Mouse (Mus musculus) heart, embryonic 15.5 days (tissue): Measurements from ENCODE around the gene Rnh1. TPM values are rescaled to one million over a fixed set of nuclear protein-coding genes. Genes with fewer than 3 reads are reported as not detected.

Source experiments
- ATAC-seq: fragments of 200-750 bp; cut with Nextera tagmentation; replicated peaks from 2 replicates; pipeline ENCODE4 v1.8.0; 2017; ENCODE audit warnings: low read depth, moderate TSS enrichment; ENCODE audit not compliant: insufficient number of reproducible peaks, insufficient read depth, low FRiP score
- H3K27ac ChIP-seq: fragments of 300-500 bp; sonication (generic); 2 replicates; pipeline ENCODE4 v1.5.1; 2015; ENCODE audit warnings: mild to moderate bottlenecking, inconsistent platforms
- H3K27me3 ChIP-seq: fragments of 300-500 bp; sonication (generic); 2 replicates; pipeline ENCODE4 v1.6.1; 2015; ENCODE audit warnings: inconsistent platforms
- H3K36me3 ChIP-seq: fragments of 300-500 bp; sonication (generic); 2 replicates; pipeline ENCODE4 v1.6.1; 2015; ENCODE audit warnings: mild to moderate bottlenecking, inconsistent platforms
- H3K4me1 ChIP-seq: fragments of 300-500 bp; sonication (generic); replicated peaks from 2 replicates; pipeline ENCODE4 v1.6.1; 2015; ENCODE audit warnings: inconsistent platforms
- H3K4me2 ChIP-seq: fragments of 300-500 bp; sonication (generic); 2 replicates; pipeline ENCODE4 v1.6.1; 2015; ENCODE audit warnings: inconsistent platforms, mild to moderate bottlenecking, moderate library complexity
- H3K4me3 ChIP-seq: fragments of 300-500 bp; sonication (generic); 2 replicates; pipeline ENCODE4 v1.5.1; 2015; ENCODE audit warnings: mild to moderate bottlenecking, inconsistent platforms
- H3K9ac ChIP-seq: fragments of 300-500 bp; sonication (generic); 2 replicates; pipeline ENCODE4 v1.6.1; 2015; ENCODE audit warnings: mild to moderate bottlenecking, inconsistent platforms
- H3K9me3 ChIP-seq: fragments of 300-500 bp; sonication (generic); replicated peaks from 2 replicates; pipeline ENCODE4 v1.6.1; 2016; ENCODE audit warnings: inconsistent platforms
- WGBS: fragments of 180-500 bp; shearing (Covaris S2); methylation state at CpG from one replicate; pipeline ENCODE4 v1.1.7; 2015; ENCODE audit warnings: mixed read lengths; 5-methylcytosine and 5-hydroxymethylcytosine counted together
- polyA plus RNA-seq: library from polyadenylated mRNA; unstranded; fragments of >200 nt; fragmentation: Nextera tagmentation; extraction: Ambion mirVana; gene quantifications from 2 replicates; pipeline ENCODE4 v1.2.1, GENCODE M21; 2015

The Rnh1 gene
- polyA plus RNA-seq, 1 experiment from 2014 or later, result 86.6 TPM

DNA sequence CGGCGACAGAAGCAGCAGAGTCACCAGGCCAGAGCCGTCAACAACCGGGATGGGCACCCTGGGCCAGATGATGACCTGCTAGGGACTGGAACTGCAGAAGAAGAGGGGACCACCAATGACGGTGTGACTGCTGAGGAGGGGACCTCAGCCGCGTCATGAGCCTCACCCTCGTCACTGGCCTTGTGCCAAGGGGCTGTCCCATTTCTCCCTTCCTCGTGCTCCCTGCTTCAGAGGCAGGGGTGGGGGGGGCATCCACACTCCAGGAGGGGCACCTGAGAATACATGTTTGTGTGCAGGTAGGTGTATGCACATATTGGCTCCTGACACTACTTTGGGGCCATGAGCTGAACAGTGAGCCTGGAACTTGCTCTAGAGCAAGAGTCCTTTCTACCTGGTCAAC is 17.3 kb downstream of the Rnh1 start:
- no peak overlapping the region for H3K4me2 ChIP-seq
- peaks cover 35% of the 10 kb centered on the region for H3K36me3 ChIP-seq
- no peak overlapping the region for H3K27ac ChIP-seq
- WGBS, result 71% methylated on average over 9 of the region's 9 CpGs
- no peaks in the 10 kb centered on the region for H3K27me3 ChIP-seq
- H3K9ac ChIP-seq, result no peak overlapping the region
- H3K4me1 ChIP-seq, result no peaks in the 10 kb centered on the region
- ATAC-seq, result no peak
- H3K4me3 ChIP-seq, result no peak overlapping the region
- H3K9me3 ChIP-seq, result no peaks in the 10 kb centered on the region

DNA sequence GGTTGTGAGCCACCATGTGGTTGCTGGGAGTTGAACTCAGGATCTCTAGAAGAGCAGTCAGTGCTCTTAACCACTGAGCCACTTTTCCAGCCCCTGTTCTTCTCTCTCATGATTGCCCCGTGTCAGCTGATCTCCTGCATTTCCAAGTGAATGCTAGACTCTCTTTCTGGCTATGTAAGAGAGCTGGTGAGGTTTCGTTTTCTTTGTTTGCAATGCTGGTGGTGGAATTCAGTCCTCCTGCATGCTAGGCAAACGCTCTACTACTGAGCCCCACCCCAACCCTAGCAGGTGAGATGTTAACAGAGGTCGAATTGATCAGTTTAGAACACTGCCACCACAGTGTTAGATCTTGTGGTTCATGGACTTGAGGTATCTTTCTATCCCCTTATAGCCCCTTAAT is 24.0 kb downstream of the Rnh1 start:
- Histone ChIP-seq H3K4me1 (no peaks in the 10 kb centered on the region), H3K4me2 (no peak overlapping the region), H3K36me3 (peaks cover 11% of the 10 kb centered on the region; the same call in 1 of the 2 replicates), H3K9ac (no peak overlapping the region), H3K27ac (no peak overlapping the region), H3K9me3 (no peaks in the 10 kb centered on the region), H3K4me3 (no peak overlapping the region), H3K27me3 (no peaks in the 10 kb centered on the region)
- ATAC-seq, result no peak
- WGBS, result 80% methylated on average over 4 of the region's 4 CpGs

DNA sequence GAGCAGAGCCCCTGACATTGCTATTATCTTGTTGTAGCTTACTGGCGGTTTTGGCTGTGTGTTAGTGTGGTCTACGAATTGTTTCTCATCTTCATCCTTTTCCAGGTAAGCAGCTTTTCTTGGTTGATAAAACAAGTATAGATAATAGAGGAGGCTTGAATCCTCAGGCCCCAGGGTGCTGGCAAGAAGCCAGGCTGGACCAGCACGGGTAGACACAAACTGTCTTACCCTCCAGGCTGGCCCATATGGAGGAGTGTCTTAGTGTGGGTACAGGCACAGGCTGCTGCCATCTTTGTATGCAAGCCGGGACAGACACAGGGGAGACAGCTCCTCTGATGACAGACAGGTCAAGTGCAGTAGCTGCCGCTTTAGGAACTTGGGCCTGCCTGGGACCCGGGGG is 25.6 kb downstream of the Rnh1 start:
- H3K4me3 ChIP-seq, result no peak overlapping the region
- H3K9me3 ChIP-seq, result no peaks in the 10 kb centered on the region
- peaks cover 5% of the 10 kb centered on the region; the same call in 1 of the 2 replicates for H3K36me3 ChIP-seq
- no peak overlapping the region for H3K9ac ChIP-seq
- H3K27me3 ChIP-seq, result no peaks in the 10 kb centered on the region
- H3K4me2 ChIP-seq, result no peak overlapping the region
- no peak for ATAC-seq
- no peak overlapping the region for H3K27ac ChIP-seq
- no peaks in the 10 kb centered on the region for H3K4me1 ChIP-seq
- 64% methylated on average over 6 of the region's 6 CpGs for WGBS

- no peaks in the 10 kb centered on the region for H3K27me3 ChIP-seq
- ATAC-seq, result no peak
- H3K36me3 ChIP-seq, result peaks cover 5% of the 10 kb centered on the region; the same call in 1 of the 2 replicates
- no peak overlapping the region for H3K4me2 ChIP-seq
- H3K9me3 ChIP-seq, result no peaks in the 10 kb centered on the region
- no peak overlapping the region for H3K4me3 ChIP-seq
- 86% methylated on average over 12 of the region's 12 CpGs for WGBS
- no peaks in the 10 kb centered on the region for H3K4me1 ChIP-seq
- H3K27ac ChIP-seq, result no peak overlapping the region
- H3K9ac ChIP-seq, result no peak overlapping the region
Observed at GRCm38 (mm10) chr7:141146043-141146595, 26.5 kb downstream of the Rnh1 start.

DNA sequence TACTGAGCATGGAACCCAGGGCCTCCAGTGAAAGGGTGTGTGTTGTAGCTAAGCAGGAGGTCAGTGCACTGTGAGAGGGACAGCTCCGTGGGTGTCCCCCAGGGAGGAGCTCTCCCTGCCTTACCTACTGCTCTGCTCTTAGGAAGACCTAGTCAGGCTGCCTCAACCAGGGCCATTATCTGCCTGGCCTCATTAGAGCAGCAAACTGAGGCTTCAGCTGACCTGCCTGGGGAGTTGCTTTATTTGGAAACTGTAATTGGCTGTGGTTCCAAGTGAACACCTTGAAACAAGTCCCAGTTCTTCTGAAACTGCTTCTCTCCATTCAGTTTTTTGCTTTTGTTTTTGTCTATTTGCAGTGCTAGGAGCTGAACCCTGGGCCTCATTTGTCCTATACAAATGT is 27.3 kb downstream of the Rnh1 start:
- Histone ChIP-seq H3K9ac (no peak overlapping the region), H3K4me2 (no peak overlapping the region), H3K27me3 (no peaks in the 10 kb centered on the region), H3K27ac (no peak overlapping the region), H3K9me3 (no peaks in the 10 kb centered on the region), H3K4me1 (no peaks in the 10 kb centered on the region), H3K4me3 (no peak overlapping the region), H3K36me3 (peaks cover 5% of the 10 kb centered on the region; the same call in 1 of the 2 replicates)
- 54% methylated on average over 1 of the region's 1 CpGs for WGBS
- no peak for ATAC-seq

GRCm38 (mm10) chr7:141144650-141145049 is 28.0 kb downstream of the Rnh1 start:
- no peak overlapping the region for H3K4me2 ChIP-seq
- no peaks in the 10 kb centered on the region for H3K27me3 ChIP-seq
- no peaks in the 10 kb centered on the region for H3K4me1 ChIP-seq
- H3K4me3 ChIP-seq, result no peak overlapping the region
- H3K9ac ChIP-seq, result no peak overlapping the region
- no peaks in the 10 kb centered on the region for H3K9me3 ChIP-seq
- ATAC-seq, result no peak
- WGBS, result 88% methylated on average over 3 of the region's 3 CpGs
- peaks cover 5% of the 10 kb centered on the region; the same call in 1 of the 2 replicates for H3K36me3 ChIP-seq
- H3K27ac ChIP-seq, result no peak overlapping the region

DNA sequence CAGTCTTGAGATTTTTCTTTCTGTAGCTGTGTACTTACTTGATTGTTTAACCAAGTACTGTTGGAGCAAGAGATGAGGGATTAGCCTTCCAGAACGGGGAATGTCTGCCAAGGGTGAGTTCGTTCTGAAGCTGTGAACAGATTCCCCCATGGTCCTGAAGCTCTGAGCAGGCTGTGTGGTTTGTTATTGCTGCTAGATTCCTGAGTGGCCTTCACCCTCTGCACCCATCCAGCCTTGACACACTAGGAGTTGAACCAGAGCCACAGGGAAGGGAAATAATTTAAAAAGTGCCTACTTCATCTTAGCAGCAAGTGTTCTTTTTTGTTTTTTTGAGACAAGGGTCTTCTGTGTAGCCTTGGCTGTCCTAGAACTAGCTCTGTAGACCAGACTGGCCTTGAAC is 28.8 kb downstream of the Rnh1 start:
- Histone ChIP-seq H3K36me3 (peaks cover 5% of the 10 kb centered on the region; the same call in 1 of the 2 replicates), H3K27ac (no peak overlapping the region), H3K4me2 (no peak overlapping the region), H3K4me1 (no peaks in the 10 kb centered on the region), H3K9ac (no peak overlapping the region), H3K9me3 (no peaks in the 10 kb centered on the region), H3K27me3 (no peaks in the 10 kb centered on the region), H3K4me3 (no peak overlapping the region)
- ATAC-seq, result no peak
- 71% methylated on average over 2 of the region's 2 CpGs for WGBS

DNA sequence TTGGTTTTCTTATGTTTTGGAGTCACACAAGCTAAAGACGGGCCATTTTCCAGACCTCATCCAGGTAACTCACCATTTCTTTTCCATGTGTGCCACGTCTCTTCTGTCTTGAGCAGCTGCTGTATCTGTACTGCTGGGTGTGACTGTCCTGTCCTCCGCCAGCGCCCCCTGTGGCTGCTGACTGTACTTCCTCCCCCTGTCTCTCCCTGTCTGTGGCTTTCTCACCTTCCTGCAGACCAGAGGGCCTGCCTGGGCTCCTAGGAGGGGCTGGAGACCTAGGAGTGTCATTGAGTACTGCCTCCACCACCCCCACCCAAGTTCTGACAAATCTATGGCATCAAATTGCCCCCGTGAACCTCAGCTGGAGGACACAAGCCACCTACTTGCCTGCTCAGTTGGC is 29.5 kb downstream of the Rnh1 start:
- H3K36me3 ChIP-seq, result peaks cover 9% of the 10 kb centered on the region; the same call in 1 of the 2 replicates
- H3K4me3 ChIP-seq, result no peak overlapping the region
- no peak overlapping the region for H3K4me2 ChIP-seq
- no peak overlapping the region for H3K27ac ChIP-seq
- no peaks in the 10 kb centered on the region for H3K27me3 ChIP-seq
- H3K9ac ChIP-seq, result no peak overlapping the region
- no peaks in the 10 kb centered on the region for H3K9me3 ChIP-seq
- H3K4me1 ChIP-seq, result no peaks in the 10 kb centered on the region
- 56% methylated on average over 5 of the region's 5 CpGs for WGBS
- ATAC-seq, result no peak

- peaks cover 22% of the 10 kb centered on the region for H3K36me3 ChIP-seq
- H3K4me2 ChIP-seq, result no peak overlapping the region
- H3K4me1 ChIP-seq, result no peaks in the 10 kb centered on the region
- H3K9ac ChIP-seq, result no peak overlapping the region
- ATAC-seq, result no peak
- H3K27me3 ChIP-seq, result no peaks in the 10 kb centered on the region
- H3K4me3 ChIP-seq, result no peak overlapping the region
- H3K9me3 ChIP-seq, result no peaks in the 10 kb centered on the region
- WGBS, result 81% methylated on average over 4 of the region's 4 CpGs
- no peak overlapping the region for H3K27ac ChIP-seq
Observed at GRCm38 (mm10) chr7:141141326-141141725, 31.3 kb downstream of the Rnh1 start.

DNA sequence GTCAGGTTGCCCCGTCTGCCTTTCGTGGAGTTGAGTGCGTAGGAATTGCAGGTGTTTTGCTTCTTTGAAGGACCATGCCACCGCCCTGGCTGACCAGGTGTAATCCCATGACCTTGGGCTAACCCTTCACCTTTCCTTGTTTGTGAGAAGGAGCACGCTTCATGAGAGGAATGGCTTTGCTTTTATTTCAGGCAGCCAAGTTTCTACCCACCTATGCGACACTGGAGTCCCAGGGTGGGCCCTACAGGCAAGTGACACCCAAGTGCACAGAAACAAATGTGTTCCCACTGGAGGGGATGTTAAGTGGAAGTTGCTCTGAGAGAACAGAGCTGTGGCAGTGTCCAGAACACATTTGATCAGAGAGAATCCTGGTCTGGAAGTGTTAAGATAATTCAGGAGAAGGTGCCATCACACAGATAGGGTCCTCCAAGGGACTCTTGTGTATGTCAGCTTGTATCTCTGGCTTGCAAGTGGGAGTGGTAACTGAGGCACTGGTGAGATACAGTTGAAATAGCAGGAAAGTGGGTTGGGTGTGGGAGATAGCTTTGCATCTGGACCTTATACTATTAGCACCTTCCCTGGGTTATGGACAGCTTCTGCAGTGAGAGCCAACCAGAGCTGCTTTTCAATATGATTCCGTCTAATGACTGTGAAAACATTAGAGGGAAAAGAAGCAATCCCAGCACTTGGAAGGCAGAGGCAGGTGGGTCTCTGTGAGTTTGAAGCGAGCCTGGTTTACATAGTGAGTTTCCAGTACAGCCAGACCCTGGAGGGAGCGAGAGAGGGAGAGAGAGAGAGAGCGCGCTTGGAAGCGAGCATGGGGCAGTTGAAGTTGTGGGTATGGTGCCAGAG is 40.5 kb downstream of the Rnh1 start:
- ATAC-seq, result no peak

GRCm38 (mm10) chr7:141131024-141131820 is 41.4 kb downstream of the Rnh1 start:
- Histone ChIP-seq H3K4me1 (peaks cover 16% of the 10 kb centered on the region), H3K4me3 (peak overlapping the region; percentile 82), H3K9ac (peak overlapping the region; percentile 91), H3K27me3 (no peaks in the 10 kb centered on the region), H3K36me3 (peaks cover 11% of the 10 kb centered on the region), H3K9me3 (no peaks in the 10 kb centered on the region), H3K4me2 (peak overlapping the region; percentile 83), H3K27ac (peak overlapping the region; percentile 53)
- WGBS, result under 1% methylated on average over 59 of the region's 59 CpGs
- ATAC-seq, result peak; percentile 99

More for the DNA sequence above, 40.5 kb downstream of the Rnh1 start:
- H3K9me3 ChIP-seq, result no peaks in the 10 kb centered on the region
- H3K27me3 ChIP-seq, result no peaks in the 10 kb centered on the region
- peaks cover 16% of the 10 kb centered on the region for H3K4me1 ChIP-seq
- H3K4me2 ChIP-seq, result peak overlapping the region; percentile 83
- peak overlapping the region; percentile 91 for H3K9ac ChIP-seq
- 54% methylated on average over 12 of the region's 12 CpGs for WGBS
- peak overlapping the region; percentile 82 for H3K4me3 ChIP-seq
- H3K36me3 ChIP-seq, result peaks cover 20% of the 10 kb centered on the region
- no peak overlapping the region for H3K27ac ChIP-seq
